Mouse (Mus musculus) intestine, embryonic 16.5 days (tissue): ENCODE measurements around the gene Fbxw2. TPM values are rescaled to one million over a fixed set of nuclear protein-coding genes. Genes with fewer than 3 reads are reported as not detected.
A peak's percentile ranks its signal among the peaks of the same experiment; 100 is the strongest.
"Not testable (repeated sequence)": the region's sequence is repeated elsewhere in the genome, so short reads cannot be mapped to it uniquely, and the experiment has no call there.

Source experiments
- ATAC-seq: fragments of 200-750 bp; cut with Nextera tagmentation; 2 replicates; pipeline ENCODE4 v1.8.0; 2017; ENCODE audit warnings: moderate TSS enrichment, moderate library complexity
- H3K27ac ChIP-seq: fragments of 300-500 bp; sonication (generic); 2 replicates; pipeline ENCODE4 v1.5.1; 2014; ENCODE audit warnings: mild to moderate bottlenecking, low read length
- H3K27me3 ChIP-seq: fragments of 300-500 bp; sonication (generic); replicated peaks from 2 replicates; pipeline ENCODE4 v1.6.1; 2014; ENCODE audit warnings: low read length, control low read depth, mixed read lengths; ENCODE audit not compliant: control insufficient read depth, insufficient read depth
- H3K36me3 ChIP-seq: fragments of 300-500 bp; sonication (generic); 2 replicates; pipeline ENCODE4 v1.6.1; 2014; ENCODE audit warnings: low read length, control low read depth; ENCODE audit not compliant: control insufficient read depth, insufficient read depth
- H3K4me1 ChIP-seq: fragments of 300-500 bp; sonication (generic); 2 replicates; pipeline ENCODE4 v1.6.1; 2014; ENCODE audit warnings: low read length, control low read depth, mixed read lengths; ENCODE audit not compliant: control insufficient read depth, insufficient read depth
- H3K4me2 ChIP-seq: fragments of 300-500 bp; sonication (generic); 2 replicates; pipeline ENCODE4 v1.6.1; 2014; ENCODE audit warnings: low read depth, low read length, control low read depth
- H3K4me3 ChIP-seq: fragments of 300-500 bp; sonication (generic); 2 replicates; pipeline ENCODE4 v1.5.1; 2014; ENCODE audit warnings: mild to moderate bottlenecking, low read length
- H3K9ac ChIP-seq: fragments of 300-500 bp; sonication (generic); 2 replicates; pipeline ENCODE4 v1.6.1; 2014; ENCODE audit warnings: low read depth, low read length
- H3K9me3 ChIP-seq: fragments of 300-500 bp; sonication (generic); 2 replicates; pipeline ENCODE4 v1.6.1; 2016; ENCODE audit warnings: low read length, control low read depth; ENCODE audit not compliant: control insufficient read depth
- WGBS: fragments of 180-500 bp; shearing (Covaris S2); extraction: QIAGEN DNeasy Blood & Tissue Kit; methylation state at CpG from one replicate; pipeline ENCODE4 v1.1.7; 2014; 5-methylcytosine and 5-hydroxymethylcytosine counted together
- polyA plus RNA-seq: library from polyadenylated mRNA; unstranded; fragments of >200 nt; fragmentation: Nextera tagmentation; extraction: Ambion mirVana; gene quantifications from 2 replicates; pipeline ENCODE4 v1.2.1, GENCODE M21; 2015

Gene Fbxw2
- polyA plus RNA-seq, 1 experiment from 2014 or later: 61.2 TPM

DNA sequence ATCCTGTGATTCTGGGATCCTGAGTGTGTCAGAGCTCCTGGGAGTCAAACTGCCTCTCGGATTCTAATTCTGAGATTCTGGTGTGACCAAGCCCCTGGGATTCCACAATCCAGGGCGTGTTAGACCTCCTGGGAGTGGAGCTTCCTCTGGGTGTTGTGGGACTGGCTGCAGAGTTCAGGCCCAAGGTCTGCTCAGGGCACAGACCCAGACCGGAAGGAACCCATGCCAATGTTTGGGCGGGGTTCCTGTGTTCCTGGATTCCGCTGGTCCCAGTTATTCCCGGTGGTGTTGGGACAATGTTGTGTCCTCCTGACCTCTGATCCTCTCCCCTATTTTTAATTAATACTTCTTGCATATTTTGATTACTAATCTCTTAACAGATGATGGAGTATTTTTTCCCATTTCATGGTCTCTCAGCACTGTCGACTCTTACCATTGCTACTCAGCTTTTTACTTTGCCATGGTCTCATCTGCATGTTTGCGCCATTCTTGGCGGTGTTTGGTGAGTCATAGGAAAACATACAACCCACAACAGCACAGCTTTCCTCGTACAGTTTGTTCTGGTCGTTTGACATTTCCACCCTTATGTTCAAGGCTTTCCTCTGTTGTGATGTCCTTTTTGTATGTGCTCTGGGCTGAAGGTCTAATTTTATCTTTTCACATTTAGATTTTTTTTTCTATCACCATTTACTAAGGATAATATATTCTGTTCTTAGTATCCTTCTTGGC lies 17.3 kb upstream of the Fbxw2 start:
- no peak overlapping the region for H3K27ac ChIP-seq
- no peaks in the 10 kb centered on the region for H3K27me3 ChIP-seq
- WGBS: 80% methylated on average over 11 of the region's 11 CpGs
- H3K4me2 ChIP-seq: no peak overlapping the region
- ATAC-seq: no peak
- no peaks in the 10 kb centered on the region for H3K9me3 ChIP-seq
- no peak overlapping the region for H3K9ac ChIP-seq
- no peaks in the 10 kb centered on the region for H3K36me3 ChIP-seq
- H3K4me3 ChIP-seq: no peak overlapping the region
- H3K4me1 ChIP-seq: no peaks in the 10 kb centered on the region

DNA sequence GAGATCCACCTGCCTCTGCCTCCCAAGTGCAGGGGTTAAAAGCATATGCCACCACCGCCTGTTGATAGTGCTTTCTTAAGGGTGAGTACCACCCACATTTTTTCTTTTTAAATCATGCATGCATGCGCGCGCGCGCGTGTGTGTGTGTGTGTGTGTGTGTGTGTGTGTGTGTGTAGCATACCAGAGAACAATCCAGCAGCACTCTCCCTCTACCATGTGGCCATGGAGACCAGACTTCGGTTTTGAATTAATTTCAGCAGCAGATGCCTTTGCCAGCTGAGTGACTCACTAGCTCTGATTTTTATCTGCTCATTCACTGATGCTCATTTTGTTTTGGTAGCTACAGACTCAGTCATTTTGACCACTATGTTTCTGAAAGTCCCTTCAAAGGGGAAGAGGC lies 15.6 kb upstream of the Fbxw2 start:
- no peak overlapping the region for H3K4me3 ChIP-seq
- H3K27ac ChIP-seq: no peak overlapping the region
- no peak overlapping the region for H3K9ac ChIP-seq
- H3K4me2 ChIP-seq: no peak overlapping the region
- ATAC-seq: no peak
- H3K9me3 ChIP-seq: no peaks in the 10 kb centered on the region
- no peaks in the 10 kb centered on the region for H3K36me3 ChIP-seq
- no peaks in the 10 kb centered on the region for H3K4me1 ChIP-seq
- H3K27me3 ChIP-seq: no peaks in the 10 kb centered on the region
- 92% methylated on average over 8 of the region's 8 CpGs for WGBS

DNA sequence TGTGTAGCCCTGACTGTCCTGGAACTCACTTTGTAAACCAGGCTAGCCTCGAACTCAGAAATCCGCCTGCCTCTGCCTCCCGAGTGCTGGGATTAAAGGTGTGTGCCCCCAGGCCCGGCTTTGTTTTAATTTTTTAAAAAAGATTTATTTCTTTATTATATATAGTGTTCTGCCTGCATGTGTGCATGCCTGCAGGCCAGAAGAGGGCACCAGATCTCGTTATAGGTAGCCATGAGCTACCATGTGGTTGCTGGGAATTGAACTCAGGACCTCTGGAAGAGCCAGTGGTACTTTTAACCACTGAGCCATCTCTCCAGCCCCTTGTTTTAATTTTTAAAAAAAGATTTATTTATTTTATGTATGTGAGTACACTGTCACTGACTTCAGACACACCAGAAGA lies 14.0 kb upstream of the Fbxw2 start:
- not testable (repeated sequence) for H3K4me3 ChIP-seq, H3K27me3 ChIP-seq, H3K4me1 ChIP-seq, ATAC-seq, H3K9me3 ChIP-seq, H3K4me2 ChIP-seq, H3K9ac ChIP-seq, H3K27ac ChIP-seq, H3K36me3 ChIP-seq
- WGBS: 79% methylated on average over 5 of the region's 5 CpGs

DNA sequence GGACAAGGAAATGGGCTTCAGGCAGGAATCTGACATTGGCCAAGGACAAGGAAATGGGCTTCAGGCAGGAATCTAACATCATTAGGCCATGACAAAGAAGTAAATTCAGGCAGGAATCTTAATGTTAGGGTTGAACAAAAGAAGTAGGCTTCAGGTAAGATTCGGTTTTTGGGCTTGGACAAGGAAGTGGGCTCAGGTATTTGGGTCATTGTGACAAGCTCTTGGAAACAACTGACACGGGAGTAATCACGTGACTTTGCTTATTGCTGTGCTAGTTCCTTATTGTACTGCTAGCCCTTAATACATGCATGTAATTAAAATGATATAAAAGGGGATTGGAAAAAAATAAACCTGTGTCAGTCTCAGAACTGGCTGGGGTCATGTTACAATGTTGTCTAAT lies 9.6 kb upstream of the Fbxw2 start:
- WGBS: 77% methylated on average over 3 of the region's 3 CpGs

DNA sequence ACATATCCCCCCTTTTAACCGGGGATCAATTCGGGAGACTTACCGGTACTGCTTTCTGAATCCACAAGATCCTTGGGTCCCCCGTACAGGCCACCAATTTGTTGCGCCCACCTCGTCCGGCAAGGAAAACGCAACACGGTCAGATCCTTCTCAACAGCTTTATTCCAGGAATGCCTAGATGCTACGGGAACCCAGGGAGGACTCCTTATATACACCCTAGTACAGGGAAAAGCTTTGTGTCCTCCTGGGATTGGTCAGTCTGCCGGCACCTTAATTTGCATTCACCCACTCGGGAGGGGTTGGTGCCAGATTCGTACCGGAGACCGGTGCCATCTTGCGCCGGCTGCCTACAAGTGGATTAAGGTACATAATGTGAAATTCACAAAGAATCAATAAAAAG lies 7.5 kb upstream of the Fbxw2 start:
- no peak overlapping the region for H3K4me3 ChIP-seq
- no peak overlapping the region for H3K4me2 ChIP-seq
- H3K9me3 ChIP-seq: no peaks in the 10 kb centered on the region
- H3K9ac ChIP-seq: no peak overlapping the region
- H3K27ac ChIP-seq: no peak overlapping the region
- no peaks in the 10 kb centered on the region for H3K4me1 ChIP-seq
- WGBS: 89% methylated on average over 17 of the region's 17 CpGs
- H3K27me3 ChIP-seq: no peaks in the 10 kb centered on the region
- ATAC-seq: no peak
- no peaks in the 10 kb centered on the region for H3K36me3 ChIP-seq

More for the DNA sequence above, 9.6 kb upstream of the Fbxw2 start:
- Histone ChIP-seq H3K9me3 (no peaks in the 10 kb centered on the region), H3K27me3 (no peaks in the 10 kb centered on the region), H3K4me3 (no peak overlapping the region), H3K4me1 (no peaks in the 10 kb centered on the region), H3K36me3 (no peaks in the 10 kb centered on the region), H3K27ac (no peak overlapping the region), H3K9ac (no peak overlapping the region), H3K4me2 (no peak overlapping the region)
- no peak for ATAC-seq

DNA sequence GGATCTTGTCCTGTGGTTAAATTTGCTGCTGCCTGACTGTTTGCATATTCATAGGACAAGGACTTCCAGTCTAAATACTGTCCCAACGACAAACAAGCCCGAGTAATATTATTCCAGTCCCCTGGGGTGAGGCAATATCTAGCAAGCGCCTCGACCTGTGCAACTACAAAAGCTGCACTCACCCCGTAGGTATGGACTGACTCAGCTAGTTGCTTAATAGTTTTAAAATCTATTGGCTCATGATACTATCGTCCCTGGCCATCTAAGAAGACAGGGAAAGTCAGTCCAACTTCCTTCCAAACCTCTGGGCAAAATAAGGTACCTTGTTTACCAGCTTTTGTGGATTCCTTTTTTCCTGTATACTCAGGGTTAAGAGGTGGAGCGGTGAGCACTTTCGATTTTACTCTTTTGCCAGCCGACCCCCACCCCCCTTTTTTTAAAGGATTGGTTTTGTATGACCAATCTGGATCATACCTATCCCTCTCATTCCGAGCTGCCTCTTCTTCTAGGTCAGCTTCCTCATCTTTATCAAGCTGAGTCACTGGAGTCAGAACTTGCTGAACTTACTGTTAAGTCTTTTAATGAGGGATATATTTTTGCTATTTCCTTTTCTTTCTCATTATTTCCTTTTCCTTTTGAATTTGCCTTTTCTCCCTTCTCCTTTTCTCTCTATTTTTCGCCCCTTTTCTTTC lies 6.8 kb upstream of the Fbxw2 start, which contains the start of gene Gm34653:
Gene Gm34653 (plus strand): TSS at position 242 of the 692 bp plus-strand sequence.
- H3K36me3 ChIP-seq, H3K4me2 ChIP-seq, H3K4me1 ChIP-seq, H3K27me3 ChIP-seq, H3K9ac ChIP-seq, ATAC-seq, H3K27ac ChIP-seq, H3K4me3 ChIP-seq, H3K9me3 ChIP-seq: not testable (repeated sequence)
- 70% methylated on average over 11 of the region's 11 CpGs for WGBS

DNA sequence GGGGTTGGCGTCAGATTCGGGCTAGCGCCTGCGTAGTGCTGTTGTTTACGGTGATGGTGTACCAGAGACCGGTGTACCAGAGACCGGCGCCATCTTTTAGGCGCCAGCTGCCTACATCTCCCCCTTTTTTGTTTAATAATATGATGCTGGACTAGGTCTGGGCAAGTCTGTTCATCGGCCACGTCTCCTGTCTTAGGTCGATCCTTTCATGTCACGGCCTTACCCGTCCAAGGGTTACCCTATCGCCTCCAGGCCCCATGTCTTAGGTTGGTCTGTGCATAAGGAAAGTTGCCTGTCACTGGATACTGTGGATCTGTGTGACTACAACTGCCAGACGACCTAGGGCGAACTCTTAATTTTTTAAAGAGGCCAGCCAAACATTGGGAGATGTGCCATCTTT lies 4.0 kb upstream of the Fbxw2 start:
- not testable (repeated sequence) for H3K4me1 ChIP-seq, ATAC-seq

DNA sequence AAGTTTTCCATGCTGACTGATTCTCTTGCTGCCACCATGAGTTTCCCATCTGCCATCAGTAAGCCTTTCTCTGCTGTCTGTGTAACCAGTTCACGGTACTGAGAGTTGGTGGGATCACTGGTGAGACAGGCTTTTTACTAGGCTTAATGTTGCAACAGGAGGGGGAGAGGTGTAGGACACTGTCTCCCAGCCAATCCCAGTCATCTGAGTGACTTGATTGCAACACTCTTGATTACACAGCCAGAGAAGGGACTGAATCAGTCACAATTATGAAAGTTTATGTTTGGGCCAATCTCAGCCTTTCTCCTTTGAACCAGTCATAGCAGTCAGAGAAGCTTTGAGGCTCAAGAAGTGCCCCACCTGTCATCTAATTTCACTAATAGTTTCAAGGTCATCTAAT lies 1.9 kb upstream of the Fbxw2 start:
- H3K36me3 ChIP-seq: no peaks in the 10 kb centered on the region
- H3K4me2 ChIP-seq: no peak overlapping the region
- H3K4me1 ChIP-seq: peaks cover 10% of the 10 kb centered on the region; the same call in 1 of the 2 replicates
- H3K27ac ChIP-seq: no peak overlapping the region
- WGBS: 71% methylated on average over 1 of the region's 1 CpGs
- ATAC-seq: peak; percentile 45
- no peak overlapping the region for H3K4me3 ChIP-seq
- H3K27me3 ChIP-seq: no peaks in the 10 kb centered on the region
- H3K9me3 ChIP-seq: no peaks in the 10 kb centered on the region
- no peak overlapping the region for H3K9ac ChIP-seq

More for the DNA sequence above, 4.0 kb upstream of the Fbxw2 start:
- not testable (repeated sequence) for H3K9me3 ChIP-seq, H3K27me3 ChIP-seq, H3K4me2 ChIP-seq, H3K27ac ChIP-seq, H3K36me3 ChIP-seq, H3K4me3 ChIP-seq, H3K9ac ChIP-seq
- WGBS: 95% methylated on average over 17 of the region's 17 CpGs

DNA sequence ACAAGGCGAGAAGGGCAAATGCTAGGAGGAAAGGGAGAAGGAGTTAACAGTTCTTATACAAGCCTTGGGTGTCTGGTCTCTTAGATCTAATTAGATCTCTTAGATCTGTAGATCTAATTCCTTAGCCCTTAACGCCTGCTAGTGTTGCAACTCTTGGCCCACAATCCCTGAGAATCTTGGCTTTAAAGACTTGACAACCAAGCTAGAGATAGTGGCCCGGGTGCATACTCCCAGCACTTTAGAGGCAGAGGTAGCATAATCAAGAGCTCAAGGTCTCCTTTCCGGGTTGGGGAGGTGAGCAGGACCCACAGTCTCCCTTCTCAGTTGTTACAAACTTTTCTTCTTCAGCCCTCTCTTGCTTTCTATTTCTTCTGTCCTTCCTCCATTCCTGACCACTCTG lies 1.5 kb upstream of the Fbxw2 start:
- Histone ChIP-seq H3K4me3 (no peak overlapping the region), H3K27ac (no peak overlapping the region)
- 79% methylated on average over 4 of the region's 4 CpGs for WGBS

More for the DNA sequence above, 1.5 kb upstream of the Fbxw2 start:
- Histone ChIP-seq H3K4me1 (peaks cover 10% of the 10 kb centered on the region; the same call in 1 of the 2 replicates), H3K9me3 (no peaks in the 10 kb centered on the region), H3K9ac (no peak overlapping the region), H3K4me2 (no peak overlapping the region), H3K36me3 (0 out of 2 replicates have a peak, but pooled peaks cover 2% of the 10 kb centered on the region), H3K27me3 (no peaks in the 10 kb centered on the region)
- no peak for ATAC-seq
